Mouse (Mus musculus) central nervous system, embryonic 18 days (tissue): ENCODE data around the gene Cpeb1. TPM values are rescaled to one million over a fixed set of nuclear protein-coding genes. Genes with fewer than 3 reads are reported as not detected.

Experiments
- polyA plus RNA-seq: library from polyadenylated mRNA; depleted of rRNA; stranded (reverse); fragments of >200 nt; gene quantifications from 2 replicates; pipeline ENCODE4 v1.2.3, GENCODE M21; 2012; rRNA removed

Gene Cpeb1
- 8.4 and 11.4 TPM in 2 replicates for polyA plus RNA-seq

DNA sequence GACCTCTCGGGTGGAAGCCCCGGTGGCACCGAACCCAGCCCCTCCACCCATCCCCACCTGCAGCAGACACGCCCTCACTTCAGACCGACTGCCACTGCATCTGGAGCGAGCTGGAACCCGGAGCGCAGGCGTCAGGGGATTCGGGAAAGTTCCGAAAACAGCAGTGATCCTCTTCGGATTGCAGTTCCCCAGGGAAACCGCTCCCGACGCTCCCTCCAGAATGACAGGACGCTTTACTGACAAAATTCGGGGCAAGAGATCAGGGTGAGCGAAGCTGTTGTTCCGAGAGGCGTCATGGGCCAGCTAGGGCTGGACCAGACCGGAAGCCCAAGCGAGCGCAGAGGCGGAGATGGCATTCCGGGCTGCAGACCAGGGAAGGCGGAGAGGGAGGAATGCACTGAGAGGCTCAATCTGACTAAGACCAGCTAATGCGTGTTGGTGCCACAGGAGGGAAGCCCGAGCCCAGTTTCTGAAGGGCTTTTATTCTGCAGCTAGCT lies at the start of gene Cpeb1:
Gene Cpeb1, minus strand, starts transcription at position 311 of the 497 bp plus-strand sequence.

DNA sequence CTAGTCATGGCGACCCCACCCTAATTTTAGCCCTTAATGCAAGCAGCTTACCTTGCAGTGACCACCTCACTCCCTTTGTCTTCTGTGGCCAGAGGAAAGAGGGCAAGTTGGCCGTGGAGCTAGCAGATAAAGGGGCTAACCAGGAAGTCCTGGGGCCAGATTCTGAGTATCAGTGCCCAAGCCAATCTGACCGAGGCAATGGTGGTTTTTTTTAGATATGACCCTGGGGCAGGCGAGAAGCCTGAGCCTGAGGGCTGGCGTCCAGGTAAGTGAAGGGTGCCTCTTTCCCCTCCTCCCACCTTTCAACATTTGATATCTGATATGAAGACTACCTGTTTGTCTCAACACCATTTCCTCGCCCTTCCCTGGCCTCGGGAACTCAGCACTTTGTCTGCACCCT lies 42.9 kb upstream of the Cpeb1 start, which contains the start of gene BC048679:
Gene BC048679, minus strand, starts transcription at position 101 of the 400 bp plus-strand sequence.

DNA sequence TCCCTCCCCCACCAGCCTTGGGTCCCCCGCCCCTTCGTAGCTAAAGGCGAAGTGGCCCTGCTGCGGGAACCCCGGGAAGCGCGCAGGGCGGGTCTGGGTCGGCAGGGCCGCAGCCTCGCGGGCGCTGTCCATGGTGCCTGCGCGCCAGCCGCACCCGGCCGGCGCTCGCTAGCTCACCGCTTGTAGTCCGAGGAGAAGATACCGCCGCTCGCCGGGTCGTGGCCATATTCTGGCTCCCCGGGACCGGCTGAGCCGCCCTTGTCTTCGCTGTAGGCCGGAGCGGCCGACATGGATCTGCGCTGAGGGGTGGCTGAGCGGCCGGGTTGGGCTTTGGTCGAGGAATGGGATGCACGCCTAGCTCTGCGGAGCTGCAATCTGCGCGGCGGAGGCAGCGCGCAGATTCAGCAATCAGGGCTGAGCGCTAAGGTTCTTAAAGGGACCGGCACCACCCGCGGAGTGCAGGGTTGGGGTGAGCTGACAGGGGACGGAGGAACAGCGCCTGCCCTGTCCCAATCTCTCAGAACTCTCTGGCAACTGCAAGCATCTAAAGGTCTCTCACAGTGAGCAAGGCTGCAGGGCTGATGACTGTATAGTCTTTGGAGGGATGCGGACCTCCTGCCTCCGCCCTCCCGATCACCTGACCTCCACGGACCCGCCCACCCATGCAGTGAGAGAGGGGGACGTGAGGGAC lies 38.2 kb upstream of the Cpeb1 start, which contains the start of gene Ap3b2:
Gene Ap3b2, minus strand, starts transcription at position 595 of the 691 bp plus-strand sequence.

DNA sequence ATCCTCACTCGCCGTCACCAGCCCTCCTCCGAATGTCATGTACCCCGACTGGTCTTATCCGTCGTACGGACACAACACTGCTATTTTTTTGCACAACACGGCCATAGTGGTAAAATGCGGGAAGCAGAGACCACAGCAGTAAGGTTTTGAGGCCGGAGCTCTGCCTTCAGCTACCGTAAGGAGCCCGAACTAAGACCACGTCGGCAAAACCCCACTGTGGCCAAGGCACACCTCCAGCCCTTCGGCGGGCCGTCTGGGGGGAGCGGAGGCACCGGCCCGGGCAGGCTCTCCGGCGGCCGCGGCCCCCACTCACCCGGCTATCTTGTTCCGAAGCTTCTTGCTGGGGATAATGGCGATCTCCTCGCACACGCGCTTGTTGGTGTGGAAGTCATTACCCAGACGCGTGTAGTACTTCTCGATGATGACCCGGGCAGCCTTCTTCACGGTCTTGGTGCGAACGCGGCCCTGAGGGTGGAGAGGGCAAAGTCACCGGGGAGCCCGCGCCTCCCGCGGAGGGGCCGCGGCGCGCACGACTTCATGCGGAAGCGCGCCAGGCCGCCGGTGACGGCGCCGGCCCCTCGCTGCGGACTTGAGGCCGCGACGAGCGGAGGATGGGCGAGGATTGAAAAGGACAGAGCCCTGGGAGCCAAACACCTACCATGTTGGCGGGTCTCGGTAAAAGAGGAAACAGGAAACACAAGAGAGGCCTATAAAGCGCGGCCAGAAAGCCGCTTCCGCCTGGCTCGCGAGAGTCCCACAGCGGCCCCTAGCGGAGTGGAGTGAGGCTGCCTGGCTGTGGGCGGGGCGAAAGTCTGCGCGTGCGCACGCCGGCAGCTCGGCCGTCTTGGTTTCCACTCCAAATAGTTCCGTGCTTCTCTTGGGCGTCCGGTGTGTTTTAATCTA lies 110.5 kb downstream of the Cpeb1 start, which contains the start of gene Rps17:
Gene Rps17, minus strand, starts transcription at position 711 of the 903 bp plus-strand sequence.

Other genes starting within 250 kb of the Cpeb1 start
- 2.8 and 3.4 TPM in 2 replicates for gene Pde8a, start 241.9 kb downstream of the Cpeb1 start, polyA plus RNA-seq
- 1,598 and 1,629 TPM in 2 replicates for gene Rps17, start 110.2 kb downstream of the Cpeb1 start, polyA plus RNA-seq
- 181 and 184 TPM in 2 replicates for gene Ap3b2, start 38.5 kb upstream of the Cpeb1 start, polyA plus RNA-seq
- not detected in 2 replicates for gene BC048679, start 42.8 kb upstream of the Cpeb1 start, polyA plus RNA-seq
- gene Fsd2, start 111.5 kb upstream of the Cpeb1 start, polyA plus RNA-seq: 0.14 and 0.45 TPM in 2 replicates
- gene Whamm, start 115.8 kb upstream of the Cpeb1 start, polyA plus RNA-seq: 14.7 and 14.9 TPM in 2 replicates